Mouse (Mus musculus): ENCODE measurements around the gene Bcat1. TPM values are rescaled to one million over a fixed set of nuclear protein-coding genes. Genes with fewer than 3 reads are reported as not detected.

Gene Bcat1
- polyA plus RNA-seq, 1 experiment from 2014 or later, result 40.1 TPM

DNA sequence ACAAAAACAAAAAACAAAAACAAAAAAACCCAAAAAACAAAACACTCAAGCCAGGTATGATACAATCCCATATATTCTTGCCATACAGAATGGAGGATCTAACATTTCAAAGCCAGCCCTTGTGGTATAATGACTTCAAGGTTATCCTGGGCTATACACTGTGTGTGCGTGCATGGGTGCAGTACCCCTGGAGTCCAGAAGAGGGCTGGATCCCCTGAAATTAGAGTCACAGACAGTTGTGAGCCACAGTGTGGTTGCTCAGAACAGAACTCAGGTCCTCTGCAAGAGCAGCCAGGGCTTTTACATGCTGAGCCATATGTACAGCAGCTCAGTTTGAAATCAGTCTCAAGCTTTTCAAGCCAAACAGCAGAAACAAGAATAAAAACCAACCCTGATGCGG lies 61.0 kb downstream of the Bcat1 start:
- Histone ChIP-seq H3K9me3 (peaks cover 5% of the 10 kb centered on the region), H3K27ac (no peak overlapping the region), H3K9ac (no peak overlapping the region), H3K36me3 (peaks cover 18% of the 10 kb centered on the region), H3K27me3 (no peaks in the 10 kb centered on the region), H3K4me1 (no peaks in the 10 kb centered on the region), H3K4me3 (no peak overlapping the region), H3K4me2 (replicated peaks) (no peak overlapping the region)
- ATAC-seq (ENCODE audit: low FRiP score, low read depth), result no peak
- WGBS, result 97% methylated on average over 2 of the region's 2 CpGs

DNA sequence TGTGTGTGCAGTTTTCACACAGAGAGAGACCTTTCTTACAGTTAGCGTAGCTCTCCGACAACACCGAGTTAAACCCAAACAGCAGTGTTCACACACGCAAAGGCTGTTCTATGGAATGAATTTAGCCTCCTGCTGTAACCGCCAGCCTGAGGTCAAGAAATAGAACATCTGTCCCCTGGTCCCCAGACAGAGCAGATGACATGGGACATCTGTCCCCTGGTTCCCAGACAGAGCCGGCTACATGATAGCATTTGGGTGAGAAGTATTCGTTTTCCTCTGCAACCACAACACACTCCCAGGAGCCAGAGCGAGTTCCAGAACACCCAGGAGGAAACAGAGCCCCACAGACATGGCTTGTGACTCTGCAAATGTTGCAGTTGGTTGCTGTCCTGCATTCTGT lies 63.3 kb downstream of the Bcat1 start:
- H3K27me3 ChIP-seq, result no peaks in the 10 kb centered on the region
- no peak overlapping the region for H3K9ac ChIP-seq
- peak; percentile 51; the same call in 1 of the 2 replicates for ATAC-seq (ENCODE audit: low FRiP score, low read depth)
- H3K4me2 ChIP-seq (replicated peaks), result no peak overlapping the region
- WGBS, result 80% methylated on average over 8 of the region's 8 CpGs
- no peak overlapping the region for H3K4me3 ChIP-seq
- no peaks in the 10 kb centered on the region for H3K4me1 ChIP-seq
- H3K27ac ChIP-seq, result no peak overlapping the region
- H3K36me3 ChIP-seq, result peaks cover 14% of the 10 kb centered on the region
- peaks cover 5% of the 10 kb centered on the region for H3K9me3 ChIP-seq

DNA sequence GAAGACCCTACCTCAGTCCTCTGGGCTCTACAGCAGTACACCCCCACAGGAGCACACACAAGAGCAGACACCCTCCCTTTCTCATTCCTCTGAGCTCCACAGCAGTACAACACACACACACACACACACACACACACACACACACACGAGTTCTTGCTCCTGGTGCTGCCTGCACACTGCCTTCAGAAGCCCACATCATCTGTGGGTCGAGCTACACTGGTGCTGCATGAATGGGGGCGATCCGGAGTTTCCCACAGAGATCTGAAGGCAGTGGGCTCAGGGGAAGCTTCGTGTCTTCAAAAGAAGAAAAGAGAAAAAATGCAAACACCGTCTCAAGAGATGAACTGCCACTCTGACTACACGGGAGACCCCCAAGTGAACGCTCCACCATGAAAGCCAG lies 64.8 kb downstream of the Bcat1 start:
- no peak for ATAC-seq (ENCODE audit: low FRiP score, low read depth)
- H3K36me3 ChIP-seq, result peaks cover 17% of the 10 kb centered on the region
- H3K4me2 ChIP-seq (replicated peaks), result no peak overlapping the region

DNA sequence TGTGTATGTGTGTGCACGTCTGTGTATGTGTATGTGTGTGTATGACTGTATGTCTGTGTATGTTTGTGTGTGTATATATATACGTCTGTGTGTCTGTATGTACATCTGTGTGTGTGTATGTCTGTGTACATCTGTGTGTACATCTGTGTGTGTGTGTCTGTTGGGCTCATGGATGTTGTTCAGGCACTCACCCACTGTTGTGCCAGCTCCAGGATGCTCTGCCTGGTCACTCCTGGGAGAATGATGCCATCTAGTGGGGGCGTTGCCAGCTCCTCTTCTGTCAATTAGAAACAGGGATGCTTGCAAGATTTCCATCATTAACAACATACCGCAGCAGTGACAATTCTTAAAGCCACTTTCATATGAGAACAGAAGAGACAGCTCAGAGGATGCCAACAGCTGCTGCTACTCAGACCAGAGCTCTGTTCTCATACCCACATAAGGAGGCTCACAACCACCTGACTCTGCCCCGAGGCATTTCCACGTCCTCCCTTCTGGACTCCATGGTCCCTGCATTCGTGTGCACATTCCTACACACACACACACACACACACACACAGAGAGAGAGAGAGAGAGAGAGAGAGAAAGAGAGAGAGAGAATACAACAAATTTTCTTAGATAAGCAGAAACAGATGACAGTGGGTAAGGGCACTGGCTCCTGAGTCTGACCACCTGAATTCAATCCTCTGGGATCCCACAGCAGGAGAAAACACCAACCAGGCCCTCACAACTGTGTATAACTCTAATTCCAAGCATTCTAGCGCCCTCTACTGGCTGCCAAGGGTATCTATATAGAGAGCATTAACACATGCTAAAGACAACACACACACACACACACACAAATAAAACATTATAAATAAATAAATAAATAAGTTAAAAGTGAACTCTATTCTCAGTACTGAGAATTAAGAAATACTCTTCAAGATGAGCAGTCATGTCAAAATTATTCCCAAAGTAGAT lies 65.8 kb downstream of the Bcat1 start:
- Histone ChIP-seq H3K27ac (no peak overlapping the region), H3K4me1 (no peaks in the 10 kb centered on the region), H3K27me3 (no peaks in the 10 kb centered on the region), H3K4me3 (no peak overlapping the region), H3K9me3 (peaks cover 3% of the 10 kb centered on the region), H3K9ac (no peak overlapping the region), H3K36me3 (peaks cover 15% of the 10 kb centered on the region), H3K4me2 (replicated peaks) (no peak overlapping the region)
- ATAC-seq (ENCODE audit: low FRiP score, low read depth), result no peak
- 67% methylated on average over 8 of the region's 8 CpGs for whole genome bisulfite sequencing

More for the DNA sequence above, 64.8 kb downstream of the Bcat1 start:
- no peaks in the 10 kb centered on the region for H3K27me3 ChIP-seq
- WGBS, result 91% methylated on average over 8 of the region's 8 CpGs
- no peak overlapping the region for H3K4me3 ChIP-seq
- H3K9ac ChIP-seq, result no peak overlapping the region
- peaks cover 5% of the 10 kb centered on the region for H3K9me3 ChIP-seq
- no peaks in the 10 kb centered on the region for H3K4me1 ChIP-seq
- H3K27ac ChIP-seq, result no peak overlapping the region

DNA sequence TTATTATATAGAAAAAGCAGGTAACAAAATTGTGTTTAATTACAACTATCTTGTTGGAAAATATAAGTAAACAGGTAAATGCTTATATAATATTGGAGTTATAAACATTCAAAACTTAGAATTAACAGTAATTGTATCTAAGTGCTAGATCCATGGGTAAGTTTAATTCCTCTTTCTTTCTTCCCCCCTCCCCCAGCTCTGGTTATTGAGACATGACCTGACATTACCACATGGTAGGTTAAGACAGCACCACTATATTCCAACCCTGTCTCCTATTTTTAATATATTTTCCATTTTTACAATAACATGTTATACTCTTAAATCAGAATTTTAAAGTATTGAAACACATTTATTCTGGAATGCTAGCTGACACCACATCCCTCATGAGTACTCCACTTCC lies 72.5 kb downstream of the Bcat1 start:
- Histone ChIP-seq H3K4me2 (replicated peaks) (no peak overlapping the region), H3K27ac (no peak overlapping the region), H3K36me3 (peaks cover 12% of the 10 kb centered on the region), H3K9me3 (no peaks in the 10 kb centered on the region), H3K4me3 (no peak overlapping the region), H3K27me3 (no peaks in the 10 kb centered on the region), H3K4me1 (0 out of 2 replicates have a peak, but pooled peaks cover 2% of the 10 kb centered on the region), H3K9ac (no peak overlapping the region)
- no peak for ATAC-seq (ENCODE audit: low FRiP score, low read depth)

DNA sequence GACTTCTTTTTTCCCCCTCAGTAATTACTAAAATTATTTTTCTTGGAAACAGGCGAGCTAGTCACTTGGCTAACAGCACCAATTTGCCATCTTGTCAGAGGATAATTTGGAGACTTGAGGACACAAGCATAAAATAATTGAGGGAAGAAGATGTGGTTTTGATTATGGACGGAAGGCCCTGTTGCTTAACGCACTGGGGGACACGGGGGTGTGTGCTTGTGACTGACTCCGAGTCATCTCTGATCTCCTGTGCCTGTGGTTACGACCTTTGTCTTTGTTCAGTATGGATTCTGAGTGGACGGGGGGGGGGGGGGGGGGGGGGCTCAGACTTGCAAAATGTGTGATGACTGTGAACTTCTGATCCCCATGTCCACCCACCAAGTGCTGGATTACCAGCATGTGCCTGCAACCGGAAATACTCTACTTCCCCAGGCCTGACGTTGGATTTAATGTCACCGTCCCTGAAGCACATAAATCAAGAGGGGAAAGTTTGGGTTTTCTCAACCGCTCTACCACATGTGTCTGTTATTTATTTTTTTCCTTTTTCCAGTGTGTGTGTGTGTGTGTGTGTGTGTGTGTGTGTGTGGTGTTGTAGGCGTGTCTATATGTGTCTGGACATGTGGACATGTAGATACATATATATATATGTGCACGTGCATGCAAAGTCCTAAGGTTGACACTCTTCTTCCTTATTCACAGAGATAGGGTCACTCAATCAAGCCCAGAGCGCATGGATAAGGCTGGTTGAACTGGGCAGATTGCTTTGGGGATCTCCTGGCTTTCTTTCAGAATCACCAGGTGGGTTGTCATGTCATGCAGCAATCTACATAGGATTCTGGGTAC lies 73.7 kb downstream of the Bcat1 start:
- Histone ChIP-seq H3K4me1 (0 out of 2 replicates have a peak, but pooled peaks cover 2% of the 10 kb centered on the region), H3K27ac (no peak overlapping the region), H3K36me3 (peaks cover 9% of the 10 kb centered on the region), H3K9me3 (no peaks in the 10 kb centered on the region), H3K4me2 (replicated peaks) (no peak overlapping the region), H3K4me3 (no peak overlapping the region), H3K9ac (no peak overlapping the region), H3K27me3 (no peaks in the 10 kb centered on the region)
- WGBS, result 45% methylated on average over 14 of the region's 14 CpGs
- no peak for ATAC-seq (ENCODE audit: low FRiP score, low read depth)

DNA sequence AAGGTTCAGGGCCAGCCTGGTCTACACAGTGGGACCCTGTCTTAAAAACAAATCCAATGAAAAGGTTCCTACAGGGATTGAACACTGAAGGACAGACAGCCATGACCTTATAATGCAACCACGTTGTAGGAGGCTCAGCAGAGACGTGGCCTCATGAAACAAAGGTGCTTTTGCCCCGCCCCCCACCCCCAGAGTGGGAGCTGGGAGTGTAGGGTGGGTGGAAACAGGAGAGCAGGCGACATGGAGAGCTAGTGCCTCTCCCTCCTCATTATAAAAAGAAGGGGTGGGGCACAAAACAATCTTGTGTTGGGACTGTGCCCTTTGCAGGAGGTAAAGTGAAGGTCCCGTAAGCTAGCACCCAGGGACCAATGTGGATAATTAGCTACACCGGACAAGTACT lies 74.5 kb downstream of the Bcat1 start:
- 63% methylated on average over 6 of the region's 6 CpGs for WGBS
- Histone ChIP-seq H3K4me1 (0 out of 2 replicates have a peak, but pooled peaks cover 2% of the 10 kb centered on the region), H3K27me3 (no peaks in the 10 kb centered on the region), H3K9ac (no peak overlapping the region), H3K36me3 (peaks cover under 1% of the 10 kb centered on the region; the same call in 1 of the 2 replicates), H3K4me2 (replicated peaks) (no peak overlapping the region), H3K4me3 (no peak overlapping the region), H3K9me3 (no peaks in the 10 kb centered on the region), H3K27ac (no peak overlapping the region)
- no peak for ATAC-seq (ENCODE audit: low FRiP score, low read depth)

DNA sequence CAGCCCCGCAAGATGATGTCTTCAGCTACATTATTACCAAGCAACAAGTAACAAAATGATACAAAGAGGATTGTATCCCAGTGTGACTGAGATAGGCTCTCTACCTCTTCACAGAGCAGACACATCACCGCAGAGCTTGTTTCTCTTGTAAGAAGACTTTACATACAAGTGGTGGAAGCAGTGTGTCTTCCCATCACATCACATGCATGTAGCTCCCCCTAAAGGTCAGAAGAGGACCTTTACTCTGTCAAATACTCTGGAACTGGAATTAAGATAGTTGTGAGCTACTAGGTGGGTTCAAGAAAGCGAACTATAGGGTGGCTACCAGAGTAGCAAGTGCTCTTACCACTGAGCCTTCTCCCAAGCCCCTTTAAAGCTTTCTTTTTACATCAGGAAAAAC lies 78.8 kb downstream of the Bcat1 start:
- Histone ChIP-seq H3K27ac (no peak overlapping the region), H3K36me3 (no peaks in the 10 kb centered on the region; the same call in 1 of the 2 replicates), H3K9me3 (no peaks in the 10 kb centered on the region), H3K4me3 (no peak overlapping the region), H3K27me3 (no peaks in the 10 kb centered on the region), H3K4me1 (0 out of 2 replicates have a peak, but pooled peaks cover 2% of the 10 kb centered on the region), H3K4me2 (replicated peaks) (no peak overlapping the region), H3K9ac (no peak overlapping the region)
- ATAC-seq (ENCODE audit: low FRiP score, low read depth), result no peak
- 87% methylated on average over 3 of the region's 3 CpGs for WGBS

DNA sequence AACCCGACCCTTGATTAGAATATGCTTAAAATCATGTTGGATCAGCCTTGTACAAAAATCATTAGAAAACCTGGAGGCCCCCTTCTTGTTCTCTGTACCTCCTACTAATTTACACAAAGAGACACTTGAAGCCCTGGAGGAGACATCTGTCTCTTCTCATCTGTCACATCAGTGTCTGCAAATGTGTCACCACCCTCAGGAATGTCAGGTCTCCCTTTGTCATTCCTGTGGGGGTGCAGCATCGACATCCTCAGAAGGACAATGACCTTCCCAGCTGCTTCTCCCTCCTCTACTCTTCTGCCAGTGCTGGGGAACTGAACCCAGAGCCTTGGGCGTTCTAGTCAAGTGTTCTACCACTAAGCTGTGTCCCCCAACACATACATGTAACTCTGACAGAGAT lies 83.9 kb downstream of the Bcat1 start:
- Histone ChIP-seq H3K27ac (no peak overlapping the region), H3K27me3 (no peaks in the 10 kb centered on the region), H3K4me3 (no peak overlapping the region), H3K4me1 (no peaks in the 10 kb centered on the region), H3K9me3 (no peaks in the 10 kb centered on the region), H3K4me2 (replicated peaks) (no peak overlapping the region), H3K9ac (no peak overlapping the region), H3K36me3 (no peaks in the 10 kb centered on the region)
- 62% methylated on average over 3 of the region's 3 CpGs for WGBS
- ATAC-seq (ENCODE audit: low FRiP score, low read depth), result no peak

DNA sequence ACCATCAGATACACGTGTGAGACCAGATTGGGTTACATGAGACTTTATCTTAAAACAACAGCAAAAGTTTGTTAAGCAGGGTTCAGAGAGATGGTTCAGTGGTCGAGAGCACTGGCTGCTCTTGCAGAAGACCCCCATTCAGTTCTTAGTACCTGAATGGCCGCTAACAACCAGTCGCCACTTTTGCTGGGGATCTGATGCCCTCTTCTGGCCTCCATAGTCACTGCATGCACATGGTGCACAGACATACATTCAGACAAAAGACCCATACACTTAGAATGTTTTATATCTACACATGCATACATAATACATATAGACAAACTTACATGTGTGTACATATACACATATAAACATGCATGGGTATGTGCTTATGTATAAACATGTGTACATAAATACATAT lies 86.8 kb downstream of the Bcat1 start:
- 89% methylated on average over 4 of the region's 4 CpGs for WGBS
- H3K27me3 ChIP-seq, result no peaks in the 10 kb centered on the region
- no peak overlapping the region for H3K9ac ChIP-seq
- no peak overlapping the region for H3K27ac ChIP-seq
- H3K4me3 ChIP-seq, result no peak overlapping the region
- H3K36me3 ChIP-seq, result no peaks in the 10 kb centered on the region
- H3K9me3 ChIP-seq, result no peaks in the 10 kb centered on the region
- H3K4me2 ChIP-seq (replicated peaks), result no peak overlapping the region
- no peak for ATAC-seq (ENCODE audit: low FRiP score, low read depth)
- H3K4me1 ChIP-seq, result no peaks in the 10 kb centered on the region

DNA sequence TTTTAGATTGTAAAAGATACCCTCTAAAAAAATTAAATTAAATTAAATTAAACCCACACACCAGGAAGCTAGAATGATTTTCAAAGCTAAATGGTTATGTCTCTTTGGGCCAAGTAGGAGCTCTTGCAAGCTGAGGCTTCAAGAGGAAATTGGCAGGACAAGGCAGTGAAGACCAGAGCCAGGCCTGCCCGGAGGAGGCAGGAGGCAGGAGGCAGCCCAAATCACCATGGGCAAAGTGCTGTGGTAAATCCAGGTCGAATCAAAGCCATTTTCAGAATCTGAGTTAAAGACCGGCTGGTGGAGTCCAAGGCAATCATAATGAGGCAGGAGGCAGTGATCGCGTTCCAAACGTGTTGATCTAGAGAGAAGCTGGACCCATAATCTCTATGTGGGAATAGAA lies 88.3 kb downstream of the Bcat1 start:
- Histone ChIP-seq H3K4me1 (no peaks in the 10 kb centered on the region), H3K4me2 (replicated peaks) (no peak overlapping the region), H3K27me3 (no peaks in the 10 kb centered on the region), H3K27ac (no peak overlapping the region), H3K9ac (no peak overlapping the region), H3K36me3 (no peaks in the 10 kb centered on the region), H3K4me3 (no peak overlapping the region), H3K9me3 (no peaks in the 10 kb centered on the region)
- no peak for ATAC-seq (ENCODE audit: low FRiP score, low read depth)
- WGBS, result 82% methylated on average over 6 of the region's 6 CpGs

DNA sequence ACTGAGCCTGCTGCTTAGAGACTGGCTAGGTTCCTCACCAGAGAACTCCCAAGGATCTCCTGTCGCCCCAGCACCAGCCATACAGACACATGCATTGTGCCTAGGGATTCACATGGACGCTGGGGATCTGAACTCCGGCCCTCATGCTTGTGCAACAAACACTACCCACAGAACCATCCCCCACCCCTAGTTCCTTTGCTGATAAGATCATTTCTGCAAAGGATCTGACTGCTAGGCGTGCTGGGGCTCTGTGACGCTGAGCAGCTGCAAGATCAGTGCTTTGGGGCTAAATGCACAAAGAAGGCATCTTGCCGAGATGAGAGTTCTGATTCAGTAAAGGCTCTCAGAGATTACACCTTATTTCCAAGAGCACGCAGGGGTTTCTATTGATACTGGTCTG lies 88.8 kb downstream of the Bcat1 start:
- no peaks in the 10 kb centered on the region for H3K27me3 ChIP-seq
- H3K36me3 ChIP-seq, result no peaks in the 10 kb centered on the region
- 80% methylated on average over 7 of the region's 7 CpGs for WGBS
- no peak overlapping the region for H3K9ac ChIP-seq
- no peak overlapping the region for H3K4me2 ChIP-seq (replicated peaks)
- no peak for ATAC-seq (ENCODE audit: low FRiP score, low read depth)
- no peaks in the 10 kb centered on the region for H3K4me1 ChIP-seq
- H3K4me3 ChIP-seq, result no peak overlapping the region
- no peak overlapping the region for H3K27ac ChIP-seq
- H3K9me3 ChIP-seq, result no peaks in the 10 kb centered on the region

Data from limb, embryonic 13.5 days (tissue).